Mouse (Mus musculus): ENCODE data around the gene Tssk1. TPM values are rescaled to one million over a fixed set of nuclear protein-coding genes. Genes with fewer than 3 reads are reported as not detected.
A peak's percentile ranks its signal among the peaks of the same experiment; 100 is the strongest.

The Tssk1 gene
- total RNA-seq, 2 experiments from 2014 or later = not detected

GRCm38 (mm10) chr16:17891567-17891959, 2.5 kb upstream of the Tssk1 start, which contains the start of gene Gm20518:
Gene Gm20518, minus strand, starts transcription at chr16:17891671.
- ATAC-seq (replicated peaks; ENCODE audit: low FRiP score, poor library complexity, severe bottlenecking) = peak; percentile 88

GRCm38 (mm10) chr16:17892606-17893005, 1.4 kb upstream of the Tssk1 start:
- ATAC-seq (replicated peaks; ENCODE audit: low FRiP score, poor library complexity, severe bottlenecking) = no peak

DNA sequence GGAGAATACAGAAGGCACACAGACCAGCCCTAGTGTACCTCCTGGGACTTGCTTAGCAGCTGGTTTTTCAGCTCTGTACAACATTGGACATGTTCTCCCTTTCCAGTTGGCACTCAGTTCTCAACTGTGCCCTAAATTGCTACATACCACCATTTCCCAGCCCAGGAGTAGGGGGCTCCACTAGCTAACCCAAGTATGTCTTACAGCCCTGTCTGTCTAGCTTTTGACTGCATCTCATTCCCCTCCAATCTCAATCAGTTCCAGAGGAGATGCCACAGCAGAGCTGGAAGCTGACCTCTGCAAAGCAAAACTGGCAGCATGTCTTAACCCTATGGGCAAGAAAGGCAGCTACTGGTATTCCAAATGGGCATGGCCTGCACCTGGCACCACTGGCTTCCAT, 2.1 kb downstream of the Tssk1 start:
- ATAC-seq (replicated peaks; ENCODE audit: low FRiP score, poor library complexity, severe bottlenecking) = no peak

DNA sequence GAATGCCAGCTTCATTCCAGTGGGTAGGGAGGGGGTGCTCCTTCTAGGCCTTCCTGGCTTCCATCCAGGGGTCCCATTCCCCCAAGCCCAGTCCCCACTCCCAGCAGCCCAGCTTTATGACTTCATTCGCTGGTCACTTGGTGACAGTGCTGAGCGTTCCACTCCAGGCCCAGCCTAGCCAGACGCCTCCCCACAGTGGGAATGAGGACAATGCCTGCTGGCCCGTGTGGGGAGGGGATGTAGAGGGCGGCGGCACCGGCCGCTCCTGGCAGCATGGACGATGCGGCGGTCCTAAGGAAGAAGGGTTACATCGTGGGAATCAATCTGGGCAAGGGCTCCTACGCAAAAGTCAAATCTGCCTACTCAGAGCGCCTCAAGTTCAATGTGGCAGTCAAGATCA, 4.4 kb downstream of the Tssk1 start, which contains the start of the genes Dgcr2 and Tssk2:
TSS of gene Dgcr2 (minus strand) at position 101 of the 400 bp plus-strand sequence.
TSS of gene Tssk2 (plus strand) at position 176 of the 400 bp plus-strand sequence.
- ATAC-seq (replicated peaks; ENCODE audit: low FRiP score, poor library complexity, severe bottlenecking) = no peak

GRCm38 (mm10) chr16:17911052-17911595, 17.1 kb downstream of the Tssk1 start, which contains the start of gene Ess2:
Gene Ess2, minus strand, starts transcription at chr16:17911348.
- ATAC-seq (replicated peaks; ENCODE audit: low FRiP score, poor library complexity, severe bottlenecking) = peak; percentile 96

GRCm38 (mm10) chr16:17914307-17915249, 20.6 kb downstream of the Tssk1 start, which contains the start of gene Gsc2:
Gene Gsc2, minus strand, starts transcription at chr16:17915059.
- no peak for ATAC-seq (replicated peaks; ENCODE audit: low FRiP score, poor library complexity, severe bottlenecking)

DNA sequence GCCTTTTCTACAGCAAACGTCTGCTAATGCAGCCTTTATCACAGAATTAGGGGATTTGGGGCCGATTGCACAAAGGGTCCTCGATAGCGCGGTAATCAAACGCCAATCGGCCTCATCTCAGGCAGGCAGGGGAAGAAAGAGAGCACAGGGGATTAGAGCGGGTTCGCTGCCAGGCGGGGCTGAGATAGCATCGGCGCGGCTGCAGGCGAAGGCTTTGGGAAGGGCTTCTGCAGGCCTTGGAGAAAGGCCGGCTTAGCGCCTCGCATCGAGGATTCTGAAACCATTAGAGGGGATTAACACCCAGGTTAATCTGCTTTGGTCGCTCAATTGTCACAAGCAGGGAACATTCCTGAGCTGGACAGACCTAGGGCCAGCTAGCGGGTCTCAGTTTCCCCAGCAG, 26.6 kb downstream of the Tssk1 start:
- no peak for ATAC-seq (replicated peaks; ENCODE audit: low FRiP score, poor library complexity, severe bottlenecking)

DNA sequence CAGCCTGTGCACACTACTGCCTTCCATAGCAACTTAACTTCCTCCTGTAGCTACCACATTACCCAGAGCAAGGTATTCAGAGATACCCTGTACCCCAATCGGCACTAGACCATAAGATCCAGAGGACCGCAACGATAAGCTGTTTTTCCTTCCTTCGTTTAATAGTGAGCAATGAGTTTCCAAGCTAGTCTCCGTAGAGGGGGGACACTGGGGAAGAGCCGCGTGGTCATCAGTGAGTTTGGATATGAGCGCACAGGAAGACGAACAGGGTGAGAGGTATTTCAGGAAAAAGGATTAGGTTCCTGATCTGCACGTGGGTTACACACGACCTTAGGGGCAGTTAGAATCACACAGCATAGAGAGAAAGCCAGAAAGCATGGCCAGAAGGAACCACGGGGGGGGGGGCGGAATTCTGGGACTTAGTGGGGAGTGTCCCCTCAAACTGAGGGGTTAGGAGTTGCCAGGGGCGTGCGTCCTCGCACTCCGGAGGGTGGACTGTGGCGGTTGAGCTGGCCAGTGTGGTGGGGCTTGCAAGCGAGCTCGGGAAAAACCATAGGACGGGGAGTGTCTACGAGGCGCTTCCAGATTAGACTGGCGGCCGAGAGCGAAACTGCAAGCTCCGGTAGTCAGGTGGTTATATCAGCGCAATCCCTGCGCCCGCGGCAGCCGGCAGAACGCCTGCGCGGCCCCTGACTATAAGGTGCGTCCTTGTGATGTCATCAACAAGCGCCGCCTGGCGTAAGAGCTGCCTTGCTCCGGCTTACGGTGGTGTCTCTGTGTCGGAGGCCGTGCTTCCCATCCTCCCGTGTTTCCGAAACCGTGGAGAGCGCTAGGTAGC, 27.5 kb downstream of the Tssk1 start:
- peak; percentile 93 for ATAC-seq (replicated peaks; ENCODE audit: low FRiP score, poor library complexity, severe bottlenecking)

DNA sequence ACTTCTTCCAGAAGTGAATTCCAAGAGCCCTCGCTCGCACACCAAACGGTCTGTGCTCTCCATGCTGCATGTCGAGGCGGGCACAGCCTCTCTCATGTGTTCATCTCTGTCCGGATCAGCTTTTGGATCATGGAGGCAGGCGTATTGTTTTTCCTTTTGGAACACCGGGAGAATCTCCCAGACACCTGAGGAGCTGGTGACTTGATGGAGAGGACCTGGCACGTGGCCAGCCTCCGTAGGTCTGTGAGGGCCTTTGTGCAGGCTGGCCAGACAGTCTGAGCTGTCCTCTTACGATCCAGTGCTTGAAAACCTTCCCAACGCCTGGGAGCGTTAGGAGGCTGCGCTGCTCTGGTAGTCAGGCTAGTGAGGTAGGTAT, 28.1 kb downstream of the Tssk1 start:
- ATAC-seq (replicated peaks; ENCODE audit: low FRiP score, poor library complexity, severe bottlenecking) = peak; percentile 14

DNA sequence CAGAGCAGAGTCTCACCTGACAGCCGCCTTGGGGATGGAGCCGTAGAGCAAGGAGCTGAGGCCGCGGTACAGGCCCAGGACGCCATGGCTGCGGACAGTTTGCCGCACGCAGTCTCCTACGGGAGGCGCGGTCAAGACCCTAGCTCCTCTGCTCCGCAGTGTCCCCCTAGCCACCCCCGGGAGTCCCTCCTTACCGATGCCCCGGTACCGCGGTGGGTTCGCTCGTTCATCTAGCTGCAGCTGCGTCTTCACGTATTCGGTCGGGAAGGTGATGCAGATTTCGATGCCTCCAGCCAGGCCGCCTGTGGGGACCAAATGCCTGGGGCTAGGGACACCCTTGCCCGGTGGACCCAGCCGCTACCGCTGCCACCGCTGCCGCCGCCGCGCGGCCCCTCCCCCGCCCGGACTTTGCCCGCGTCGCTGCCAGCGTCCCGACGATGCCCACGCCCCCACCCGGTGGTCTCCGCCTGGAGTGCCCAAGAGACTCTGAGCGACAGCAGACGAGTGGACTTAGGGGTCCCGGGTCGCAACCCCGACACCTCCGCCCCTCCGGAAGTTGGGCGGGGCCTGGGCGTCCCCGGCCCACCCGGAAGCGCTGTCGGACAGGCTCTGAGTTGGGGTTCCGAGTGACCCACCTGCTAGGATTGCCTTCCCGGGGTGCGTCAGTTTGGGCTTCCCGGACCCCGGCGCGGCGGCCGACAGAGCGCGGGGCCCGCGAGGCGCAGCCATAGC, 33.5 kb downstream of the Tssk1 start:
- ATAC-seq (replicated peaks; ENCODE audit: low FRiP score, poor library complexity, severe bottlenecking) = no peak

GRCm38 (mm10) chr16:17928087-17928580, 34.1 kb downstream of the Tssk1 start, which contains the start of gene Slc25a1:
Gene Slc25a1, minus strand, starts transcription at chr16:17928219.
- ATAC-seq (replicated peaks; ENCODE audit: low FRiP score, poor library complexity, severe bottlenecking) = peak; percentile 77

DNA sequence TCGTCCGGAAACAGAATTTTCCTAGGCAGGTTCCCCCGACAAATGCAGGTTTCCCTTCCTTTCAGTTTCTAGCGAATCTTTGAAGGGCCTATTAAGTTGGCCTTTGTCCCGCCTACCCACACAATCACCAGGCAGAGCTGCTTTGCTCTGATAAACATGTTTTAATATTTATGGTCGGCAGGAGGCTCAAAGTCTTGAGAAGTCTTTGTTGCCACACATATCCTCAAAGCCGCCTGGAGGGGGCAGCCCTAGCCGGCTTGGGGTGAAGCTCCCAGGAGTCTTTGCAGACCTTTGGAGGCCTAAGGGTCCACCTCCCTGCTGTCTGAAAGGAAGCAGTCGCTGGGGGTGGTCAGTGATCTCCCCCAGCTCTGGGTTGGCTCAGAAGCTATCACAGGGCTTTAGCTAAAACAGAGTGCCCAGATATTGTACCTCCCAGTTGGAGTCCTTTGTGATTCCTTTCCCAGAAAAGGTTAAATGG, 34.6 kb downstream of the Tssk1 start:
- ATAC-seq (replicated peaks; ENCODE audit: low FRiP score, poor library complexity, severe bottlenecking) = peak; percentile 70

GRCm38 (mm10) chr16:17929211-17929610, 35.2 kb downstream of the Tssk1 start:
- no peak for ATAC-seq (replicated peaks; ENCODE audit: low FRiP score, poor library complexity, severe bottlenecking)

DNA sequence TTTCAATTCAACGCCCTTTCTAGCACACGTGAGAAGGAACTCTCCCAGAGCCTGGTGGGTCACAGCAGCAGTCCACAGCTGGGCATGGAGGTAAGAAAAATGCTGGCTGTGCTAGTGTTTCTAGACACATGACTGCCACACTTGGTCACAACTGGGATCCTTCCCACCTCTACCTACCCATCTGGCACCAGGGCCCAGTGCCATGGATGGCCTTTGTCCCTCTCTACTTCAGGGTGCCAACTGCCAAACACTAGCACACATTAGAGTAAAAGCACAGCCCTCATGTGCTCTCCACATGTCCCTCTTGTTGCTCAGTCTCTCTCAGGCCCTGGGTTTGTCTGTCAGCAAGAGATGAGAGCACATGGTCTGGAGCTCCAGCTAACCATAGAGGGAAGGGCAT, 35.6 kb downstream of the Tssk1 start:
- ATAC-seq (replicated peaks; ENCODE audit: low FRiP score, poor library complexity, severe bottlenecking) = no peak

GRCm38 (mm10) chr16:17931906-17932460, 38.0 kb downstream of the Tssk1 start:
- no peak for ATAC-seq (replicated peaks; ENCODE audit: low FRiP score, poor library complexity, severe bottlenecking)

- 0 out of 2 replicates have a peak, but pooled peaks have one; percentile 35 for ATAC-seq (replicated peaks; ENCODE audit: low FRiP score, poor library complexity, severe bottlenecking)
Observed at GRCm38 (mm10) chr16:17933594-17934444, 39.8 kb downstream of the Tssk1 start.

- ATAC-seq (replicated peaks; ENCODE audit: low FRiP score, poor library complexity, severe bottlenecking) = no peak
Observed at GRCm38 (mm10) chr16:17934445-17934910, 40.5 kb downstream of the Tssk1 start.

- no peak for ATAC-seq (replicated peaks; ENCODE audit: low FRiP score, poor library complexity, severe bottlenecking)
Observed at GRCm38 (mm10) chr16:17936776-17937175, 42.8 kb downstream of the Tssk1 start.

Measured in erythroblast, adult 5-6 weeks (primary cell).